Mouse (Mus musculus) intestine, embryonic 14.5 days (tissue): Measurements from ENCODE around the gene Pifo. TPM values are rescaled to one million over a fixed set of nuclear protein-coding genes. Genes with fewer than 3 reads are reported as not detected.
"Not testable (repeated sequence)": the region's sequence is repeated elsewhere in the genome, so short reads cannot be mapped to it uniquely, and the experiment has no call there.

ENCODE experiments used
- ATAC-seq: fragments of 200-750 bp; cut with Nextera tagmentation; replicated peaks from 2 replicates; pipeline ENCODE4 v1.8.0; 2017; ENCODE audit warnings: low read depth, moderate number of reproducible peaks, moderate TSS enrichment, moderate library complexity; ENCODE audit not compliant: low FRiP score, low TSS enrichment
- DNase-seq: peaks from one replicate; pipeline ENCODE4 v3.0.0-alpha.2; 2018; ENCODE audit warnings: low spot score
- H3K27ac ChIP-seq: fragments of 300-500 bp; sonication (generic); 2 replicates; pipeline ENCODE4 v1.5.1; 2014; ENCODE audit warnings: low read depth, mild to moderate bottlenecking, control low read depth
- H3K27me3 ChIP-seq: fragments of 300-500 bp; sonication (generic); replicated peaks from 2 replicates; pipeline ENCODE4 v1.6.1; 2014; ENCODE audit warnings: low read length, control low read depth; ENCODE audit not compliant: control insufficient read depth, insufficient read depth
- H3K36me3 ChIP-seq: fragments of 300-500 bp; sonication (generic); 2 replicates; pipeline ENCODE4 v1.6.1; 2014; ENCODE audit warnings: low read length, control low read depth; ENCODE audit not compliant: control insufficient read depth, insufficient read depth
- H3K4me1 ChIP-seq: fragments of 300-500 bp; sonication (generic); replicated peaks from 2 replicates; pipeline ENCODE4 v1.6.1; 2014; ENCODE audit warnings: low read length, control low read depth, mixed read lengths; ENCODE audit not compliant: control insufficient read depth, insufficient read depth
- H3K4me2 ChIP-seq: fragments of 300-500 bp; sonication (generic); 2 replicates; pipeline ENCODE4 v1.6.1; 2014; ENCODE audit warnings: low read length
- H3K4me3 ChIP-seq: fragments of 300-500 bp; sonication (generic); 2 replicates; pipeline ENCODE4 v1.5.1; 2014; ENCODE audit warnings: low read depth, low read length, control low read depth, mixed read lengths
- H3K9ac ChIP-seq: fragments of 300-500 bp; sonication (generic); 2 replicates; pipeline ENCODE4 v1.6.1; 2014; ENCODE audit warnings: mild to moderate bottlenecking, low read length
- H3K9me3 ChIP-seq: fragments of 300-500 bp; sonication (generic); 2 replicates; pipeline ENCODE4 v1.6.1; 2016; ENCODE audit warnings: low read length, control low read depth; ENCODE audit not compliant: control insufficient read depth
- WGBS: fragments of 180-500 bp; shearing (Covaris S2); extraction: QIAGEN DNeasy Blood & Tissue Kit; methylation state at CpG from one replicate; pipeline ENCODE4 v1.1.7; 2014; 5-methylcytosine and 5-hydroxymethylcytosine counted together
- polyA plus RNA-seq: library from polyadenylated mRNA; unstranded; fragments of >200 nt; fragmentation: Nextera tagmentation; extraction: Ambion mirVana; gene quantifications from 2 replicates; pipeline ENCODE4 v1.2.1, GENCODE M21; 2014

Pifo gene
- polyA plus RNA-seq, result not detected in 2 replicates

GRCm38 (mm10) chr3:106014546-106014945, at the start of gene Pifo:
Gene Pifo, minus strand, starts transcription at chr3:106014646.
- whole genome bisulfite sequencing, result 87% methylated on average over 2 of the region's 2 CpGs
- Histone ChIP-seq H3K4me1 (no peaks in the 10 kb centered on the region), H3K9ac (no peak within 1 kb of the TSS), H3K4me3 (no peak within 1 kb of the TSS), H3K27ac (no peak within 1 kb of the TSS), H3K36me3 (no peaks in the 10 kb centered on the region), H3K27me3 (no peaks in the 10 kb centered on the region), H3K9me3 (no peaks in the 10 kb centered on the region), H3K4me2 (no peak within 1 kb of the TSS)
- ATAC-seq (no peak), DNase-seq (no peak)

DNA sequence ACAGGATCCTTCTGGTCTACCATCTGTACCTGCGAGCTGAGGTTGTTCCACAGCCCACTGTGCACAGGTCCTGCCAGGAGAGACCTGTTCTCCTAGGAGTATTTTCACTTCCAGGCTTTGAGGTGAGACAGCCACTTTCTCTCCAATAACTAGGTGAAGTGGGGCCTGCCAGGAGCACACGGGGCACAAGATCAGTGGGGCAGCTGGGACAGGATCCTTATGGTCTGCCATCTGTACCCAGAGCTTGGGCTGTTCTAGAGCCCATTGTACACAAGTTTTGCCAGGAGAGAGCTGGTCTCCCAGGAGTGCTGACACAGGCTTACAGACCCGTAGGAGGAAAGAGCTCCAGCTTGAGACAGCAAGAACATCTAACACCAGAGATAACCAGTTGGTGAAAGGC, 43.5 kb upstream of the Pifo start:
- H3K4me1 ChIP-seq, result no peaks in the 10 kb centered on the region
- no peak overlapping the region for H3K27ac ChIP-seq
- no peaks in the 10 kb centered on the region for H3K9me3 ChIP-seq
- H3K4me3 ChIP-seq, result no peak overlapping the region
- no peak overlapping the region for H3K4me2 ChIP-seq
- H3K36me3 ChIP-seq, result no peaks in the 10 kb centered on the region
- no peak overlapping the region for H3K9ac ChIP-seq
- WGBS, result 75% methylated on average over 3 of the region's 3 CpGs
- no peak for ATAC-seq
- no peaks in the 10 kb centered on the region for H3K27me3 ChIP-seq
- no peak for DNase-seq

DNA sequence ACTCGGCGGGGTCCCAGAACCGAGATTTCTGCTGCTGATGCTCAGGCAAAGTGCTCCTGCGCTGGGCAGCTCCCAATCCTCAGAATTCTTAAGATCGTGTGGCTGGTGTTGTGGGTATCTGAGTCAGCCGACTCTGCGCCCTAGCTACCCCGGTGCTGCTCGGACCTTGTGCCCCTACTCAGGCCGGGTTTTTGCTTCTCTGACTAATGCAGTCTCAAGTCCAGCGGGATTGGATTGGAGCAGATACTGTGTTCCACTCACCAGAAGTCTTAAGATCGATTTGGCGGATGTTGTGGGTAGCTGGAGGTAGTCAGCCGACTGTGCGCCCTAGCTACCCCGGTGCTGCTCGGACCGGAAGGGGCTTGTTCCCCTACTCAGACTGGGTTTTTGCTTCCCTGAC, 37.5 kb upstream of the Pifo start:
- H3K27me3 ChIP-seq, result no peaks in the 10 kb centered on the region
- no peak overlapping the region for H3K4me3 ChIP-seq
- DNase-seq (no peak), ATAC-seq (no peak)
- H3K9ac ChIP-seq, result no peak overlapping the region
- no peak overlapping the region for H3K4me2 ChIP-seq
- H3K4me1 ChIP-seq, result no peaks in the 10 kb centered on the region
- no peak overlapping the region for H3K27ac ChIP-seq
- no peaks in the 10 kb centered on the region for H3K36me3 ChIP-seq
- no peaks in the 10 kb centered on the region for H3K9me3 ChIP-seq
- WGBS, result 60% methylated on average over 18 of the region's 18 CpGs

GRCm38 (mm10) chr3:106040306-106040705, 25.9 kb upstream of the Pifo start:
- Histone ChIP-seq H3K36me3 (no peaks in the 10 kb centered on the region), H3K4me2 (no peak overlapping the region), H3K9me3 (no peaks in the 10 kb centered on the region), H3K9ac (no peak overlapping the region), H3K27me3 (no peaks in the 10 kb centered on the region), H3K4me1 (no peaks in the 10 kb centered on the region), H3K4me3 (no peak overlapping the region), H3K27ac (no peak overlapping the region)
- 86% methylated on average over 2 of the region's 2 CpGs for WGBS
- ATAC-seq (no peak), DNase-seq (no peak)

GRCm38 (mm10) chr3:106032781-106033180, 18.3 kb upstream of the Pifo start, which contains the start of gene Chil5:
Gene Chil5, minus strand, starts transcription at chr3:106032814.
- H3K4me3 ChIP-seq, result no peak within 1 kb of the TSS
- no peak for ATAC-seq
- 86% methylated on average over 1 of the region's 1 CpGs for WGBS
- DNase-seq, result no peak
- H3K9me3 ChIP-seq, result no peaks in the 10 kb centered on the region
- no peaks in the 10 kb centered on the region for H3K4me1 ChIP-seq
- H3K27ac ChIP-seq, result no peak within 1 kb of the TSS
- no peaks in the 10 kb centered on the region for H3K27me3 ChIP-seq
- no peaks in the 10 kb centered on the region for H3K36me3 ChIP-seq
- no peak within 1 kb of the TSS for H3K4me2 ChIP-seq
- H3K9ac ChIP-seq, result no peak within 1 kb of the TSS

GRCm38 (mm10) chr3:106024135-106024534, 9.7 kb upstream of the Pifo start:
- Histone ChIP-seq H3K36me3 (no peaks in the 10 kb centered on the region), H3K9ac (no peak overlapping the region), H3K9me3 (no peaks in the 10 kb centered on the region), H3K4me2 (no peak overlapping the region), H3K27ac (no peak overlapping the region), H3K4me1 (no peaks in the 10 kb centered on the region), H3K27me3 (no peaks in the 10 kb centered on the region), H3K4me3 (no peak overlapping the region)
- 75% methylated on average over 2 of the region's 2 CpGs for WGBS
- ATAC-seq, result no peak
- no peak for DNase-seq

DNA sequence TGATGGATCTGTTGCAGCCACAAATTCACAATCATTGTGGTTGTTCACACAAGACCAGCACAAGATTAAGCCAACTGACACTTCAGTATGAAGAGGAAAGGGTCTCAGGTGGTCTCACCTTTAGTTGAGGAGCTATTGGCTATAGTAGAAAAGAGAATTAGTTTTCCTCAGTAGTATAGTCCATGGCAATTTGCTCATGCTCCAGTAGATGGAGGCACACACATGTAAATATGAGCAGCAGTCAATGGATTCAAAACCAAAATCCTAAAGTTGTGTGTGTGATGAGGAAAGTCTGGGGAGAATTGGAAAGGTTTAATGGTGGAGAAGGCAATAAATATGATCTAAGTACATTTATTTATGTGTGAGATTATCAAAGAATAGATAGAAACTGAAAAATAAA, 7.4 kb upstream of the Pifo start:
- Histone ChIP-seq H3K27ac (no peak overlapping the region), H3K4me2 (no peak overlapping the region), H3K27me3 (no peaks in the 10 kb centered on the region), H3K9me3 (no peaks in the 10 kb centered on the region), H3K4me1 (no peaks in the 10 kb centered on the region), H3K4me3 (no peak overlapping the region), H3K36me3 (no peaks in the 10 kb centered on the region), H3K9ac (no peak overlapping the region)
- no peak for ATAC-seq
- no peak for DNase-seq

DNA sequence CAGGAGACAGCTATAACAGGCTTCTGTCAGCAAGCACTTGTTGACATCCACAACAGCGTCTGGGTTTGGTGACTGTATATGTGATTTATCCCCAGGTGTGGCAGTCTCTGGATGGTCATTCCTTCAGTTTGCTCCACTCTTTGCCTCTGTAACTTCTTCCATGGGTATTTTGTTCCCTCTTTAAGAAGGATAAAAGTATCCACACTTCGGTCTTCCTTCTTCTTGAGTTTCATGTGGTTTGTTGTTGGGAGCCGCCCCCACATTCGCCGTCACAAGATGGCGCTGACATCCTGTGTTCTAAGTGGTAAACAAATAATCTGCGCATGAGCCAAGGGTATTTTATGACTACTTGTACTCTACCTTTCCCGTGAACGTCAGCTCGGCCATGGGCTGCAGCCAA, 11.1 kb downstream of the Pifo start:
- not testable (repeated sequence) for H3K9me3 ChIP-seq, H3K9ac ChIP-seq, H3K4me3 ChIP-seq, H3K27me3 ChIP-seq, ATAC-seq, H3K4me1 ChIP-seq, H3K36me3 ChIP-seq, H3K4me2 ChIP-seq, DNase-seq, H3K27ac ChIP-seq
- 62% methylated on average over 10 of the region's 10 CpGs for WGBS

DNA sequence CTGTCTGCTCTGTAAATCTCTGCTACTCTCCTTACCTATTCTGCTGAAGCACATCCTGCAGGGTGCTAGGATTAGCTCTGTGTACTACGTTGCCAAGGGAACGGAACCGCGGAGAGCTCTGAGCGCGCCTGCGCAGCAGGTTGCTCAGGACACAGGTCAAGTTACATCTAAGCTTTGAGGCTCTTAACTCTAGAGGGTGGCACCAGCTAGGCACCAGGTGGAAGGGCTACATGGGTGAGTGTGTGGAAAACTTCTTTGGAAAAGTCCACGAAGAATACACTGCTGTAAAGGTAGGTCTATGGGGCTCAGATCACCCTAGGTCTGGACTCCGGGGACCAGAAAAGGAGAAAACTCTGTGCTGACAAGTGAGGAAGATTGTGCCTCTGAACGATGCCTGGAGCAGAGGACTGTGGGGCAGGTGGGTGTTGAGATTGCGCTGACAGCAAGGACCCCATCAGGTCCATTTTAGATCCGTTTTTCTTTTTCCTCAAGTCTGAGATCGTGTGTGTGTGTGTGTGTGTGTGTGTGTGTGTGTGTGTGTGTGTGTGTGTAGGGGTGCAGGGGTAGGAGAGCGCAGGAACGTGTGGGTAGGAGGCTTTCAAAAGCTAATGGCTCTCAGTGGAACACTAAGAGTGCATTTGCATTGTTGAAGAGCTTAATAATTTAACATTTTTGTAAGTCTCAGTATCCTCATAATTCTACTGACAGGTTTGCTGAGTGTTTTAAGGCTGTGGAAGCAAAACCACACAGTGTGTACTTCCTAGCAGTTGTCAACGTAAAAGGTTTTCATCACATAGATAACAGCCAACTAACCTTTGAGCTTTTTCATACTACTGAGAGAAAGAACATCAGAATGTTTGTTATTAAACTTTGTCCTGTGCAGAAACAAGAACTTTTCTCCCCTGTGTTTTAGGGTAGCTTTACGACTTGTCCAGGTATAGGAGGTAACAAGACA, 12.8 kb downstream of the Pifo start:
- WGBS, result 20% methylated on average over 17 of the region's 17 CpGs

More for the DNA sequence above, 12.8 kb downstream of the Pifo start:
- Histone ChIP-seq H3K9me3 (no peaks in the 10 kb centered on the region), H3K27ac (no peak overlapping the region), H3K4me2 (peak overlapping the region; percentile 36), H3K36me3 (no peaks in the 10 kb centered on the region), H3K27me3 (no peaks in the 10 kb centered on the region), H3K4me1 (no peaks in the 10 kb centered on the region), H3K9ac (no peak overlapping the region), H3K4me3 (no peak overlapping the region)
- DNase-seq (peak; percentile 69), ATAC-seq (peak; percentile 93)
